Mouse (Mus musculus) brain, embryonic 14.5 days (tissue): ENCODE measurements at regions not wholly inside any gene's neighbourhood (a gene's known extent, or its start where the extent isn't known, plus 50 kb on each side); places are given as distances from the start of the nearest gene placed in this dataset.
A peak's percentile ranks its signal among the peaks of the same experiment; 100 is the strongest.

Source experiments
- DNase-seq: peaks from one replicate; pipeline ENCODE4 v3.0.0-alpha.2; 2011; ENCODE audit warnings: low read depth
- CTCF ChIP-seq: fragments of 200-500 bp; IDR thresholded peaks from 2 replicates; pipeline ENCODE4 v1.5.1; 2012; ENCODE audit warnings: inconsistent platforms, mild to moderate bottlenecking, moderate library complexity, borderline replicate concordance; ENCODE audit not compliant: insufficient read depth, insufficient read length; ENCODE audit errors: extremely low read depth
- POLR2A ChIP-seq: fragments of 200-500 bp; IDR thresholded peaks from 2 replicates; pipeline ENCODE4 v1.6.1; 2012; ENCODE audit warnings: mild to moderate bottlenecking, inconsistent platforms, borderline replicate concordance; ENCODE audit not compliant: poor library complexity, insufficient read depth, insufficient read length, severe bottlenecking; ENCODE audit errors: extremely low read depth

GRCm38 (mm10) chr8:80149458-80150083, 91.8 kb upstream of the Hhip start:
- no peak for TF ChIP-seq CTCF
- DNase-seq: peak; percentile 35

GRCm38 (mm10) chr8:80147929-80148328, 90.1 kb upstream of the Hhip start:
- no peak for DNase-seq
- TF ChIP-seq POLR2A (no peak), CTCF (no peak)

- peak; percentile 44 for DNase-seq
- no peak for TF ChIP-seq CTCF
- TF ChIP-seq POLR2A: no peak
Measured at GRCm38 (mm10) chr8:80138481-80138880, 80.7 kb upstream of the Hhip start.

- DNase-seq: no peak
- TF ChIP-seq CTCF: no peak
- no peak for TF ChIP-seq POLR2A
Measured at GRCm38 (mm10) chr8:80120378-80120965, 62.7 kb upstream of the Hhip start.

GRCm38 (mm10) chr8:80117328-80117727, 59.5 kb upstream of the Hhip start:
- DNase-seq: no peak
- TF ChIP-seq POLR2A (no peak), CTCF (no peak)
